Mouse (Mus musculus): ENCODE measurements at regions not wholly inside any gene's neighbourhood (a gene's known extent, or its start where the extent isn't known, plus 50 kb on each side); places are given as distances from the start of the nearest gene placed in this dataset.

DNA sequence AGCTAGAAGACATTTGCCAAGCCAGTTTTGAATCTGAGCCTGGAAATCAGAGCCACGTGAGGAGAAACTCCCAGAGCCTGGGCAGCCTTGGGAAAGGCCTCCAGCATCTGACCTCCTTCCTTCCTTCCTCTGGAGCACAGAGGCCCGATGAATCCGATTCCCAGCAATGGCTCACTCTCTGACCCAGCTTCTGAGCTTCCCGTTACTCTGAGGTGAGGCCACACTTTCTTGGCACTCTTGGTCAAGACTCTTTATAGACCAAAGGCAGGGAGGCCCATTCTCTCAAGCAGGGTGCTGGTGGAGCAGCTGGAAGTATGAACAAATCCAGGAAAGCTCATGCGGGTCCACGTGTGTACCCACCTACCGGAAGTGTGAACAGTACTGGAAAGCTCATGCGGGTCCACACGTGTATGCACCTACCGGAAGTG lies 71.6 kb upstream of the Galnt15 start:
- Histone ChIP-seq H3K27ac (ENCODE audit: low read length) (no peak overlapping the region), H3K36me3 (ENCODE audit: control insufficient read depth, insufficient read depth) (no peaks in the 10 kb centered on the region), H3K27me3 (replicated peaks; ENCODE audit: control insufficient read depth, insufficient read depth, low read length) (no peaks in the 10 kb centered on the region), H3K4me3 (replicated peaks; ENCODE audit: low read length) (no peak overlapping the region), H3K4me1 (replicated peaks; ENCODE audit: control insufficient read depth, insufficient read depth, low read length) (no peaks in the 10 kb centered on the region; the same call in 1 of the 2 replicates), H3K9me3 (ENCODE audit: control insufficient read depth, low read length) (no peaks in the 10 kb centered on the region), H3K9ac (replicated peaks; ENCODE audit: low read depth, low read length) (no peak overlapping the region), H3K4me2 (ENCODE audit: low read length) (no peak overlapping the region)
- ATAC-seq: no peak
- WGBS: 93% methylated on average over 10 of the region's 10 CpGs

DNA sequence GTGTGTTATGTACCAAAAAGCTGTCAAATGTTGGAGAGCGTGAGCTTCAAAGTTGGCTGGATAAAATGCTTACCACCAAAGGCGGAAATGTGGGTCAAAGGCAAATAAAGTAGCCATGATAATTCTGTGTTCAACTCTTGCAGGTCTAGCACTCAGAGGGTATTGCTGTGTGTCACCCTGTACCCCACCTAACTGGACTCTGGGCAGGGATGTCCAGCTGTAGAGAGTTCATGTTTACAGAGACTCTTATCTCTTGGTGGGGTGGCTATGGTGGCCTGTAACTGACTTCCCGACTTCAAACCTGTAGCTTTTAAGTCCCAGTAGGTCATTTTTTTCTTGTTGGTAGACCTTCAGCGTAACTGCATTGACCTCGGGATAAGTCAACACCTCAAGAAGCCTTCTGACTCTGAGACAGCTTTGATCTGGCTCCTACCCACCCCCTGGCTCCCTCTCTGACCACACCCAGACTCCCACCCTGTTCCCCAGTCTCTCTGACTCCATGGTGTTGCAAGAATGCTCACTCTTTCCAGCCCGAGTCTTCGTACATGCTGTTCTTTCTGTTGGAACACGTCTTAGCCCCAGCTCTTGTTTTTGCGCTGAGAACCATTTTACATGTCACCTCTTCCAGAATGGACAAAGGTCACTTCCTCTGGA lies 68.5 kb upstream of the Galnt15 start:
- Histone ChIP-seq H3K4me3 (replicated peaks; ENCODE audit: low read length) (no peak overlapping the region), H3K36me3 (ENCODE audit: control insufficient read depth, insufficient read depth) (no peaks in the 10 kb centered on the region), H3K4me1 (replicated peaks; ENCODE audit: control insufficient read depth, insufficient read depth, low read length) (no peaks in the 10 kb centered on the region), H3K9me3 (ENCODE audit: control insufficient read depth, low read length) (no peaks in the 10 kb centered on the region), H3K4me2 (ENCODE audit: low read length) (no peak overlapping the region), H3K9ac (replicated peaks; ENCODE audit: low read depth, low read length) (no peak overlapping the region), H3K27ac (ENCODE audit: low read length) (no peak overlapping the region), H3K27me3 (replicated peaks; ENCODE audit: control insufficient read depth, insufficient read depth, low read length) (no peaks in the 10 kb centered on the region)
- no peak for ATAC-seq
- 93% methylated on average over 9 of the region's 9 CpGs for WGBS

DNA sequence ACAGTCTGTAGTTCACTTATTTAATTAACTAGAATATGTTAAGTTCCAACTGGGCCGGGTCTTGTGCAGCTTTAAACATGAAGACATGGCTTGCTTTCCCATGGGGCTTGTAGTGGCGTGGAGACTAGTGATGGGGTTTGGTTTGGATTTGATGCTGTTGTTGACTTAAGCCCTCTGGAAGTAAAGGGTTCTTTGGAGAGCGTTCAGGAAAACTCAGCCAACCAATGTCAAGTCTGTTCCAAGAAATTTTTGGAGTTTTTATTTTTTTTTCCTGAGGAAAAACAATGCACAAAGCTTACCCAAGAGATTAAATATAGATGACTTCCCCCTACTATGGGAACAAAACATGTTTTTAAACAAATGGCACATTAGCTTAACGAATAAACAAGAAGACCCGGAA lies 67.3 kb upstream of the Galnt15 start:
- no peaks in the 10 kb centered on the region for H3K27me3 ChIP-seq (replicated peaks; ENCODE audit: control insufficient read depth, insufficient read depth, low read length)
- no peak overlapping the region for H3K27ac ChIP-seq (ENCODE audit: low read length)
- no peak overlapping the region for H3K4me2 ChIP-seq (ENCODE audit: low read length)
- H3K4me1 ChIP-seq (replicated peaks; ENCODE audit: control insufficient read depth, insufficient read depth, low read length): no peaks in the 10 kb centered on the region
- no peak overlapping the region for H3K4me3 ChIP-seq (replicated peaks; ENCODE audit: low read length)
- no peak for ATAC-seq
- H3K9ac ChIP-seq (replicated peaks; ENCODE audit: low read depth, low read length): no peak overlapping the region
- no peaks in the 10 kb centered on the region for H3K9me3 ChIP-seq (ENCODE audit: control insufficient read depth, low read length)
- no peaks in the 10 kb centered on the region for H3K36me3 ChIP-seq (ENCODE audit: control insufficient read depth, insufficient read depth)
- WGBS: 85% methylated on average over 5 of the region's 5 CpGs

DNA sequence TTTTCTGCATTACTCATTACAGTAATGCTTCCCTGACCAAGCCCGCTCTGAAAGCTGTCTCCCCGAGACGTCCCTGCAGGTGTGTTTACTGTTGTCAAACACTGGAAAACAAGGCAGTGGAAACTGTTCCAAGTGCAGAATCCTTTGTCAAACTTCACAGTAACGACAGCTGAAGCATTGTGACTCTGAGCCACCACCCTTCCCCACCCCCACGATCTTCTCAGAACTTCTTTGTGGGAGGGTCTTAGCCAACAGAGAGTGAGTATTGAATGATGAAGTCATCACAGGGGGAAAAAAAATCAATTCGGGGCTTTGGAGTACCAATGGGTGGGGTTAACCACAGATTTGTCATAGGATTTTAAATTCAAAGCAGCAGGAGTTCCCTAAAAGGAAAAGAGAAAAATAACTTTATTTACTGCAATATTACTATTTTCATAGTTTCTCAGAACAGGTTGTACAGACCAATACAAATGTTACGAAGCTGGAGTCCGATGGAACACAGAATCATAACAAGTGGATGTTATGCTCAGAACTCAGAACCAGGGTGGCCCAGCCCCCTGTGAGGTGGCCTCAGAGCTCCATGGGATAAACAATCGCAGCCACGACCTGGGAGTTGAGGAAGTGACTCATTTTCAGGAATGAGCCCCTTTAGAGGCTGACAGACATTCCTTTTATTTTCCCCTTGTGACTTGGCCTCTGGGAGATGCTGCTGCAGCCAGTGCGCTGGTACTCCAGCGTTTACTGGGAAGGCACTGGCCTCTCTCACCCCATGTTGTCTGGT lies 65.5 kb upstream of the Galnt15 start:
- 51% methylated on average over 12 of the region's 12 CpGs for WGBS
- no peak for ATAC-seq
- Histone ChIP-seq H3K4me2 (ENCODE audit: low read length) (no peak overlapping the region), H3K9me3 (ENCODE audit: control insufficient read depth, low read length) (no peaks in the 10 kb centered on the region), H3K27me3 (replicated peaks; ENCODE audit: control insufficient read depth, insufficient read depth, low read length) (no peaks in the 10 kb centered on the region), H3K36me3 (ENCODE audit: control insufficient read depth, insufficient read depth) (no peaks in the 10 kb centered on the region), H3K27ac (ENCODE audit: low read length) (no peak overlapping the region), H3K4me1 (replicated peaks; ENCODE audit: control insufficient read depth, insufficient read depth, low read length) (no peaks in the 10 kb centered on the region), H3K9ac (replicated peaks; ENCODE audit: low read depth, low read length) (no peak overlapping the region), H3K4me3 (replicated peaks; ENCODE audit: low read length) (no peak overlapping the region)

DNA sequence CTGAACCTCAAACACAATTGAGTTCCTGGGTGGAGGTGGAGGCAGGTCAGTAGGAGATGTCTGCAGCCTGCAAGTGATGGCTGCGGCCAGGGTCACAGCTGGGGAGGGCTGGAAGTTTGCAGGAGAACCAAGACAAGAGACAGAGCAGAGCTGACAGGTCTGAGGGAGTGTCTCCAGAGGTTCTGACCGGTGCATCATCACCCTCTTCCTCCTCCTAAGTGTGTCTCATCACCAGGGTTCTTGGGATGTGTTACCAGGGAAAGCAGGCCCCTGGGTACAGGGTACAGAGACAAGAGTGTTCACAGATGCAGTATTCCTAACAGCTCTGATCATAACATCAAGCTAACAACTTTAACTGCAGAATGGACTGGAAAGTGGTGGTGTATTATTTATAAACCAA lies 64.7 kb upstream of the Galnt15 start:
- H3K27me3 ChIP-seq (replicated peaks; ENCODE audit: control insufficient read depth, insufficient read depth, low read length): no peaks in the 10 kb centered on the region
- no peak overlapping the region for H3K4me2 ChIP-seq (ENCODE audit: low read length)
- WGBS: 64% methylated on average over 2 of the region's 2 CpGs
- H3K9ac ChIP-seq (replicated peaks; ENCODE audit: low read depth, low read length): no peak overlapping the region
- no peak for ATAC-seq
- no peaks in the 10 kb centered on the region for H3K9me3 ChIP-seq (ENCODE audit: control insufficient read depth, low read length)
- no peak overlapping the region for H3K4me3 ChIP-seq (replicated peaks; ENCODE audit: low read length)
- no peaks in the 10 kb centered on the region for H3K4me1 ChIP-seq (replicated peaks; ENCODE audit: control insufficient read depth, insufficient read depth, low read length)
- no peak overlapping the region for H3K27ac ChIP-seq (ENCODE audit: low read length)
- no peaks in the 10 kb centered on the region for H3K36me3 ChIP-seq (ENCODE audit: control insufficient read depth, insufficient read depth)

DNA sequence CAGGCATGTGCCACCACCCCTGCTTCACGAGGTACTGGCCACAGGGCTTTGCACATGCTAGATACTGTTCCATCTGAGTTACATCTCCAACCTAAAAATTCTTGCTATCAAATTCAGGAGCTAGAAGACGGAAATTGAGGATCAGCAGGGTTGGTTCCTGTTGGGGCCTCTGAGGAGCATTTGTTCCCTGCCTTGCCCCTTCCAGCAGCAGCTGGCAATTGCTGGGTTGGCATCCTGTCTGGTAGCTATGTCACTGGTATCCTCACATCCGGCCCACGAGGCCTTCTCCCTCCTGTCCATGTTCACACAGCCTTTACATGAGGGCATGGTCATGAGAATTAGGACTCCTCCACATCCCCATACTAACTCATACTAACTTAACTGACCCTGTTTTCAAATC lies 64.0 kb upstream of the Galnt15 start:
- Histone ChIP-seq H3K9ac (replicated peaks; ENCODE audit: low read depth, low read length) (no peak overlapping the region), H3K27me3 (replicated peaks; ENCODE audit: control insufficient read depth, insufficient read depth, low read length) (no peaks in the 10 kb centered on the region), H3K4me1 (replicated peaks; ENCODE audit: control insufficient read depth, insufficient read depth, low read length) (no peaks in the 10 kb centered on the region), H3K4me2 (ENCODE audit: low read length) (no peak overlapping the region), H3K27ac (ENCODE audit: low read length) (no peak overlapping the region), H3K4me3 (replicated peaks; ENCODE audit: low read length) (no peak overlapping the region), H3K9me3 (ENCODE audit: control insufficient read depth, low read length) (no peaks in the 10 kb centered on the region), H3K36me3 (ENCODE audit: control insufficient read depth, insufficient read depth) (no peaks in the 10 kb centered on the region)
- no peak for ATAC-seq
- WGBS: 91% methylated on average over 4 of the region's 4 CpGs

DNA sequence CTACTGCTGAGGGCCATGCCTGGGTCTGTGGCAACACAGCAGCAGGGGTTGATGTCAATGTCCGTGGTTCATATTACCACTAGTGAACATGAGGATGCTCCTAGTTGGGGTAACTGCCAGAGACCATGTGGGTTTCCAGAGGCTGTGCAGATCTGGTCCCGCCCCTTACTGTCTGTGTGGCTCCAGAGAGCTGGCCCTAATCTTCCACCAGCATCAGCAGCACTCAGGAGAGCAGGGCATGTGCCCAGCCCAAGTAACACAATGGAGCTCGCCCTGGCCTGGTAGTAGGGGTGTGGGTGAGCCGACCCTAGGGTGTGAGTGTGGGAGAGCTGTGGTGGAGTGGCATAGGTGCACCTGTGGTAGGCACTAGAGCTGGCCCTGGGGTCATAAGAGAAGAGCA lies 59.3 kb upstream of the Galnt15 start:
- ATAC-seq: no peak
- Histone ChIP-seq H3K36me3 (ENCODE audit: control insufficient read depth, insufficient read depth) (no peaks in the 10 kb centered on the region), H3K27me3 (replicated peaks; ENCODE audit: control insufficient read depth, insufficient read depth, low read length) (no peaks in the 10 kb centered on the region), H3K4me1 (replicated peaks; ENCODE audit: control insufficient read depth, insufficient read depth, low read length) (no peaks in the 10 kb centered on the region), H3K4me3 (replicated peaks; ENCODE audit: low read length) (no peak overlapping the region), H3K9me3 (ENCODE audit: control insufficient read depth, low read length) (no peaks in the 10 kb centered on the region), H3K27ac (ENCODE audit: low read length) (no peak overlapping the region), H3K9ac (replicated peaks; ENCODE audit: low read depth, low read length) (no peak overlapping the region), H3K4me2 (ENCODE audit: low read length) (no peak overlapping the region)
- 81% methylated on average over 4 of the region's 4 CpGs for WGBS

DNA sequence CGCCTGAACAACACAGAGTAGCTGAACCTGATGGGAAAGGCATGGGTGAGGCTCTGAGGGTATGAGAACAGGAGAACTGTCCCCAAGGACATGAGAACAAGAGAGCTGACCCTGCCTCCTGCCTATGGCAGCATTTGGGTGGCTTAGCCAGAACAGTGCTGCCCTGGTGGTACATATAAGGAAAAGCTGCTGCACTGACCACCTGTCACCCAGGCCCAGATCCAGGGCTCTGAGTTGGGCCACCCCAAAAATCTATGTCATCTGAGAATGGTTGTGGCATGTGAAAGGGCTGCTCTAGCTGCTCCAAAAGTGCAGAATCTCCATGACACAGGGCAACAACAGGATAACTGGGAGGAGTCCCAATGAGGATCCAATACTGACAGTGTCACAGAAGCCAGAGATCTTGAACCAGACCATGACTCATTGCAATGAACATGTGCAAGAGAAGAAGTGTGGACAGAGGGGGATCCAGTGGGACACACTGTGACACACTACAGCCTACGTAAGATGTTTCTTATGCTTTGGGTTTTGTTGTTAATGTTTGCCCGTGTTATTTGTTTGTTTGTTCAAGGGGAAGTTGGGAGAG lies 58.5 kb upstream of the Galnt15 start:
- H3K4me2 ChIP-seq (ENCODE audit: low read length): no peak overlapping the region
- 84% methylated on average over 3 of the region's 3 CpGs for WGBS

DNA sequence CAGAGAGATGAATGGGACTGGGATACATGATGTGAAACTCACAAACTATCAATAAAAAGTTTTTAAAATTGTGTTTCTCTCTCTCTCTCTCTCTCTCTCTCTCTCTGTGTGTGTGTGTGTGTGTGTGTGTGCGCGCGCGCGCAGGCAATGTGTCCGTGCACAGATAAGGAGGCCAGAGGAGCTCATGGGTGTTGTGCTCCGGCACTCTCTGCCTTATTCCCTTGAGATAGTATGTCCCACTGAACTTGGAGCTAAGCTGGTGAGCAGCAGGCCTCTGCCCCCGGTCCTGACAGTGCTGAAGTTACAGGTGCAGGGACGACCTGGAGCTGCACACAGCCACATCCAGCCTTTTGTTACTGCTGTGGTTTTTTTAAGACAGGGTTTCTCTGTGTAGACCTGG lies 57.9 kb upstream of the Galnt15 start:
- no peak for ATAC-seq
- no peak overlapping the region for H3K4me3 ChIP-seq (replicated peaks; ENCODE audit: low read length)
- no peak overlapping the region for H3K27ac ChIP-seq (ENCODE audit: low read length)
- 96% methylated on average over 9 of the region's 9 CpGs for WGBS
- H3K4me1 ChIP-seq (replicated peaks; ENCODE audit: control insufficient read depth, insufficient read depth, low read length): no peaks in the 10 kb centered on the region
- H3K36me3 ChIP-seq (ENCODE audit: control insufficient read depth, insufficient read depth): no peaks in the 10 kb centered on the region
- H3K9me3 ChIP-seq (ENCODE audit: control insufficient read depth, low read length): no peaks in the 10 kb centered on the region
- no peak overlapping the region for H3K4me2 ChIP-seq (ENCODE audit: low read length)
- no peaks in the 10 kb centered on the region for H3K27me3 ChIP-seq (replicated peaks; ENCODE audit: control insufficient read depth, insufficient read depth, low read length)
- no peak overlapping the region for H3K9ac ChIP-seq (replicated peaks; ENCODE audit: low read depth, low read length)

More for the DNA sequence above, 58.5 kb upstream of the Galnt15 start:
- no peaks in the 10 kb centered on the region for H3K4me1 ChIP-seq (replicated peaks; ENCODE audit: control insufficient read depth, insufficient read depth, low read length)
- H3K9ac ChIP-seq (replicated peaks; ENCODE audit: low read depth, low read length): no peak overlapping the region
- H3K27ac ChIP-seq (ENCODE audit: low read length): no peak overlapping the region
- H3K27me3 ChIP-seq (replicated peaks; ENCODE audit: control insufficient read depth, insufficient read depth, low read length): no peaks in the 10 kb centered on the region
- no peak overlapping the region for H3K4me3 ChIP-seq (replicated peaks; ENCODE audit: low read length)
- ATAC-seq: no peak
- no peaks in the 10 kb centered on the region for H3K36me3 ChIP-seq (ENCODE audit: control insufficient read depth, insufficient read depth)
- no peaks in the 10 kb centered on the region for H3K9me3 ChIP-seq (ENCODE audit: control insufficient read depth, low read length)
